Mouse (Mus musculus) spleen, adult 2 months (tissue): Measurements from ENCODE around the gene Ralbp1.

ENCODE experiments used
- CTCF ChIP-seq: fragments of 200-500 bp; IDR thresholded peaks from 2 replicates; pipeline ENCODE4 v1.5.1; 2011; ENCODE audit warnings: mild to moderate bottlenecking, inconsistent platforms; ENCODE audit not compliant: insufficient read depth, insufficient read length, insufficient replicate concordance; ENCODE audit errors: extremely low read depth
- POLR2A ChIP-seq: fragments of 200-500 bp; IDR thresholded peaks from 2 replicates; pipeline ENCODE4 v1.6.1; 2011; ENCODE audit warnings: low read depth, low read length, inconsistent platforms

DNA sequence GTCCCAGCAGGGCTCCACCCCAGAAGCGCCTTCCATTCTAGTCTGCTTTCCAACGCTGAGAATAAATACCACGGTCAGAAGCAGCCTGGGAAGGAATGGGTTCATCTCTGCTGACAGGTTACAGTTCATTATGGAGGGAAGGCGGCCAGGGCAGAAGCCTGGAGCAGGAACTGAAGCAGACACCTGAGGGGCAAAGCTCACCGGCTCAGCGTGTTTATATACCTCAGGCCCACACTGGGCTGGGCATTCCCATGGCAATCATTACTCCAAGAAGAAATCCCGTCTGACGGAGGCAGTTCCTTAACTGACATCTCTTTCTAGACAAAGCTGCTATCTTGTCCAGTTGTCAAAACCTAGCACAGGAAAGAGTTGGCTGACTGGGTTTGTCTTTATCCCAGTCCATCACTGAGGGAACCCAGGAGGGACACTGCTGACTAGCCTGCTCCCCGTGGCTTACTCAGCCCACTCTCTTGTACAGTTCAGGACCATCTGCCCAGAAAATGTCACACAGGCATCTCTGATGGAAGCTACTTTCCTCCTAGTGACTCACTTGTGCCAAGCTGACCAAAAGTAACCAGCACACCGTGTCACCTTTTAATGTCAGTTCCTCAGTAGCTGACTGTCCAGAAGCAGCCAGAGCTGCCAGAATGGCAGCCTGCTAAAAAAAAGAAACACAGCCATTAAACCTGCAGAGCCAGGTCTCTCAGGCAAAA, 42.8 kb downstream of the Ralbp1 start:
- TF ChIP-seq CTCF (no peak), POLR2A (no peak)
